Mouse (Mus musculus) monocyte, adult 2 months (primary cell): ENCODE results near the gene Ctrb1.

ENCODE experiments used
- DNase-seq, 2 experiments: peaks; one replicate each; pipeline ENCODE4 v3.0.0; 2022; ENCODE audit warnings: low spot score in 2 of 2, low read depth in 1 of 2

Gene Ctrb1

DNA sequence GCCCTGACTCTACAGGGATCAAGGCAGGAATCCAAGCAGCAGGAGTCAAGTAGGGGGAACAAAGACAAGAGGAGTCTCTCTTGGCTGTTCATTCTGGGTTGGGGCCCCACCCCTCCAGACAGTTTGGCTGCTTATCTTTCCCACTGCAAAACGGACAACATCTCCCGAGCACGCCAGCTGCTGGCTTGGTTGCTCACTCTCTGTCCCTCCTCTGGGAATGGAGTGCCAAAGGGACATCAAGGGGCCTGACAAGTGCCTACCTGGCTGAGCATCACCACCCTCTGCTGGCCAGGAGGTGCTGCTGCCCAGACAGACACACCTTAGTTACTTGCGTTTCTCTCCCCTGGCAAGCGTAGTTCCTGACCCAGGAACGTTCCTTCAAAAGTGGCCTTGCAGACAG, 27.1 kb upstream of the Ctrb1 start:
- DNase-seq = no peak

DNA sequence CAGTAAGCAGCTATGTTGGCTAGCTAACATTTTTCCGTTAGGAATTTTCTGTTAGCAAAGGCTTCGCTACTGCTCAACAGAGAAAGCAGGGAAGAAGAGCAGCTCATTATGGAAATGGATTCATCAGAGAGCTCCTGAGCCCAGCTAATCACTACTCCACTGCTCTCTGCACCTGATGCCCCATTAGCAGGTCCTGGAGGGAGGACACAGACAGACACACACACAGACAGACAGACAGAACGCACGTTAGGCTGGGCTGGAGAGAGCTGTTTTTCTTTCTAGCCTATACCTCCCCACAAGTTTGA, 26.6 kb upstream of the Ctrb1 start:
- no peak for DNase-seq

DNA sequence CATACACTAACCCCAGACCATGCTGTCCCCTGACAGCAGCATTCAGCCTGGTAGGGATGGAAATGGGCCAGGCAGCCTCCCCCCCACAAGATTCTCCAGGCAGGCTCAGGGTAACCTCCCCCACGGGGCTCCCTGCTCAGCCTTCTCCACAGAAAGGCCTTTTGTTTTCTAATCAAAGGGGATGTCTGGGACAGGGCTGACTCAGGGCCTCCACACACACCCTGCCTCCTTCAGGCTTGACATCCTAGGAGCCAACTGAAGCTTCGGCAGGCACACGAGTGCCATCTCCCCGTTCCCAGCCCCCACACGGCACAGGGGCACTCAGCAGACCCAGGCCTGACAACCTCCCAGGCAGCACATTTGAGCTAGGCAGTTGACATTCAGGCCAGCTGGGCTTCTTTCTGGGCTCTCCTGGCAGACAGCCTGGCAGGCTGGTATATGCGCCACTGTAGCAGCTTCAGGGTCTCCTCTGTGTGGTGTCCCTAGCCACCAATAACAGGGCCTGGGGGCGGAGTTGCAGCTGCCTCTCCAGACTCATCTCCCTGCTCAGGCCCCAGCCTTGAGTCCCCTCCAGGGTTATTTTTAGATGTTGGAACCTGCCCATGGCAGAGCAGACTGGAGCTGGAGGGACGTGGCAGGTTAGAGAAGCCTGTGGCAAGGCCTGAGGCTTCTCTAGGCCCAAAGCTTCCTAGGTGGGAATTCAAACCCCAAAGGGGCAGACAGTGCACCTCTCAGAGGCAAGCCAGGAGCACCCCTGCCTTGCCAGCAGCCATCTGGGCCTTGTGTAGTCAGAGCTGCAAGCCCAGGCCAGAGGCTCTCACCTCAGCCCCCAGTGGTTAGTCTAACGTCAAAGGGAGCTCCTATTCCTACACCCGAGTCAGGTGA, 26.0 kb upstream of the Ctrb1 start:
- DNase-seq = no peak

DNA sequence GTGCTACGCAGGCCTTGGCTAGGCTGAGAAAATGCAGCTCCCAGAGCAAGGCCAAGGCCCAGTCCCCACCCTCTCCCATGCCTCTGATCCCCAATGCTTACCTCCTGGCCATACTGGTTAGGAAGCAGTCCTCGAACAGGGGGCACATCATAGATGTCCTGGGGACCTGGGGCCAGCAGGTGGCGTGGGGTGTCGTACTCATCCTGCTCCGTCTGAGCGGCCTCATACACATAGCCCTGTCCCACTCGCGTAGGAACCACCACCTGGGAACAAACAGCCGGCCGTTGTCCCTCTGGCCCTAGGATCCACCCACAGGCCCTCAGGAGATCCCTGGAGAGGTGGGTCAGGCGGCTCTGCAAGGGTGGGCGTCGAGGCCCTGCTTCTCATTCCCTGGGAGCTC, 24.7 kb upstream of the Ctrb1 start:
- DNase-seq = no peak

DNA sequence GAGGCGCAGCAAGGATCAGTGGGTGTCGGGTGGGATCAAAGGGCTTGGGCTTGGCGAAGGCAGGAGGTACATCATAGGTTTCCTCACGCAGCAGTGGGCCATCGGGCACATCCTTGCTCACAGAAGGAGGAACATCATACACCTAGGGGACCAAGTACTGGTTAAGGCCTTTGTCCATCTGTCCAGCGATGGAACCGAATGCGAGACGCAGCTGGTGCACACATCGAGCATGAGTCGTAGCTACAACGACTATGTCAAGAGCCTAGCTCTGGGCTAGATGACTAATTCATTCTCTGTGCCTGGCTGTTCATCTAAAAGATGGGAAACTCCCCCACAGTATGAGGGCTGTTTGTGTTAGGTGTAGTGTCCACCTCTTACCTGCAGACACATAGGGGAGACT, 23.5 kb upstream of the Ctrb1 start:
- DNase-seq = no peak

DNA sequence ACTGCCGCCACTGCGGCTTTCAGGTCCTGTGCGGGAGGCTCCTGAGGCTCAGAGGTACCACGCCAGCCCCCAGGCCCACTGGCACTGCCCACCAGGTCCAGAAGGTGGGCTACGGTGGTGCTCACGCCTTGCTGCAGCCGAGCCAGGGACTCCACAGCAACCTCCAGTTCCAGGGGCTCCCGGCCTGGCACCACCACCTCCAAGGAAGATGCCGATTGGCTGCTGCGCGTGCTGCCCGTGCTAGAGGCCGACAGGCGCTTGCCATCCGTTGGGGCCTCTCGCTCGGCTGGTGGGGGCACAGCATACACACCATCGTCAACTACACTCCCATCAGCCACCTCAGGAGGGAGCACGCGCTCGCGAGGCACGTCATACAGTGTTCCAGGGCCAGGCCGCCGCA, 23.0 kb upstream of the Ctrb1 start:
- no peak for DNase-seq

DNA sequence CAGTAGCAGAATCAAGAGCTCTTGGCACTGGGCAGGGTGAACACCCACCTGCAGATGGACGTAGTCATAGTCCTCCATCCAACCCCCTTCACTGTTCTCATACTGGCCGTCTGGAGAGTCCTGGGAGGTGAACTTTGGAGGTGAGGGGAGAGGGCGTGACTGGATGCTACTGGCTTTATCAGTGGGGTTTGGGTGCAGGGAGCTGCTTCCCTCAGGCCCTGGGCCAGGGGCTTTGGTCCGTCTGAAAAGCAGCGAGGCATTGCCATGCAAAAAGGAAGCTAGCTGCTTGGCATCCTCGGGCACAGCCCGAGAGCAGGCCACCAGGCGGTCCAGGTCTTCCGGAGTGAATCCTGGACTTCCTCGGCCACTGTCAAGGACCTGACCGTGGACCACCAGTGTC, 22.5 kb upstream of the Ctrb1 start:
- DNase-seq = no peak

DNA sequence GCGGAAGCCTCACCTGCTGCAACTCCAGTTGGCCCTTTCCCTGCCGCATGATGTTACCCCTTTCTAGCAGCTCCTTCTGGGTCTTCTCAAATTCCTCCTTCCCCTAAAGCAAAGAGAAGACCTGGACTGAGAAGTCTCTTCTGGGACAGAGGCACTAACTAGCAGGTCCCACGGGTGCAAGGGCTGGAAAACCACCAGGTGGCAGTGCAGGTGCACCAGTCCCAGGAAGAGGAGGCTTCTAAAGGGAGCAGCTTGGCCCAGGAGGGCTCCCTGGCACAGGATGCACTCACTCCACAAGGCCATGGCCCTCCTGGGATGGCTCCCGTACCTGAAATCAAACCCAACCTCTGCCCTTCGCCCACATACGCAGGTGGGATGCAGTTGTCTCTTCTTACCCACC, 21.8 kb upstream of the Ctrb1 start:
- DNase-seq = no peak

DNA sequence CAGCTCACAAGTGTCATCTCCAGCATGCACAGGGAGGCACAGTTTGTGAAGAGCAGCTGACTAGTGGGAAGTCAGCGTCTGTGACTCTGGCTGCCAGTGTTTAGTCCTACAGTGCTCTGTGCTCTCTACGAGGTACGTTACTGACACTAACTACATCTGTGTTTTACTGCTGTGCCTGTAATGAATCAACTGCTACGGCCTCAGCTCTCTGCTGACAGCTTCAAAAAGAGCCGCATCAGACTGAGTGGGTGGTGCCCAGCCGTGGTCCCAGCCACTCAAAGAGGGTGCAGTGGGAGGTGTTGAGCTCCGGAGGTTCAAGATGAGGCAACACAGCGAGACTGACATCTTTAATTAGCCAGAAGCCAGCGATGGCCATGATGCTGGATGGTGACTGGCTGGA, 21.3 kb upstream of the Ctrb1 start:
- no peak for DNase-seq

DNA sequence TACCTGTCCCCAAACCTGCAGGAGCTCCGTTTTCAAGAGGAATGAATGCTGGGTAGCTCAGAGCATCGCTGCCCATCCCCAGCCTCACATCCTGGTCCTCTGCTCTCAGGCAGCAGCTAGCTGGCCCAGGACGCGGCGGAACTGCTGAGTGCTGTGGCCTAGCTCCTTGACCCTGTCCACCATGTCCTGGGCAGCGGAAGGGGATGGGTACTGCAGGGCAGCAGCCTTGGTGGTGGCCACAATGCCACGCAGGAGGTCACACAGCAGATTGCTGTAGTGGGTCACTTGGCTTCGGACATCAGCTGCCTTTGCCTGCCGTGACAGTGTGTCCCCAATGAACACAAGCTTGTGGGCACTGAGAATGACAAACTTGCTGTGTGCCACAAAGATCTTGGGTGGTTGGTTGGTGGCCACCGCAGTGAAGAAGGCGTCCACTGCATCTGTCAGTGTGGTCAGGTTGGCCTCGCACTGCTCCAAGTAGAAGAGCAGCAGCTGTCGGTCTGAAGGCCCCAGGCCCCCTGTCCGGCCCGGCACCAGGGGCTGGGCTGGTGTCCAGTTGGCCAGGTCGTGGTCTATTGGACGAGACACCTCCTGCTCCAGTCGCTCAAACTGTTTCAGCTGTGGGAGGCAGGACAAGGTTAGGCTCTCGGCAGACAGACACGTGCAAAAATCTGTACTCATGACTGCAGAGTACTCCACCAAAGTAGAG, 20.1 kb upstream of the Ctrb1 start:
- no peak for DNase-seq

DNA sequence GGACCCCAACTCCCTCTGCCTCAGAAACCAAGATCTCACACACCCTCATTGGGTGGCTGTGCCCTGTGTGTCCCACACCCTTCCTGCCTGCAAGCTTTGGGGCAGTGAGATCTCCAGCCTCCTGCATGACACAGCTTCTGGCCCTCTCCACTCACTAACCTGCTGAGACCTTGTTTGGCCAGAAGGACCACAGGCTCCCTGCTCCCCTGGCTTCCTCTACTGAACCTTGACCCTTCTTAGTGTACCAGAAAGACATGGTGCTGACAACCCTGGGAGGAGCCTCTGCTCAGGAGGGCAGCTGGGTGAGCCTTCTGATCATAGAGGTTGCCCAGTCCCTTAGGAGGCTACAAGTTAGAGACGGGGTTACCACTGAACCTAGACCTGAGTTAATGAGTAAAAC, 18.4 kb upstream of the Ctrb1 start:
- no peak for DNase-seq

DNA sequence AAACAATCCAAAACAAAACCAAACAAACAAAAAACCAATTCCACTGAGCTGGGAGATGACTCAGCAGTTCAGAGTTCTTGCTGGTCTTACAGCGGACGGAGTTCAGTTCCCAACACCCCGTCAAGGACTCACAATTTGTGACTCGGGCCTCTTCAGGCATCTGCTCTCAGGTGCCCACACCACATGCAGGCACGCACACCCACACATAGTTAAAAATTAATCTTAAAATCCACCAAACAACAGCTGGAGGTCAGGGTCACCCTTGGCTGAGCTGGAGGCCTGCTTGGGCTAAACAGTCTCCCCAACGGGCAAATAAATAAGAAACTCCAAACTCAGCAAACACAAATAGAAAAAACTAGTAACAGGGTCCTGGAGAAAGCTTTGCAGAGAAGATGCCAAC, 17.5 kb upstream of the Ctrb1 start:
- DNase-seq = no peak

DNA sequence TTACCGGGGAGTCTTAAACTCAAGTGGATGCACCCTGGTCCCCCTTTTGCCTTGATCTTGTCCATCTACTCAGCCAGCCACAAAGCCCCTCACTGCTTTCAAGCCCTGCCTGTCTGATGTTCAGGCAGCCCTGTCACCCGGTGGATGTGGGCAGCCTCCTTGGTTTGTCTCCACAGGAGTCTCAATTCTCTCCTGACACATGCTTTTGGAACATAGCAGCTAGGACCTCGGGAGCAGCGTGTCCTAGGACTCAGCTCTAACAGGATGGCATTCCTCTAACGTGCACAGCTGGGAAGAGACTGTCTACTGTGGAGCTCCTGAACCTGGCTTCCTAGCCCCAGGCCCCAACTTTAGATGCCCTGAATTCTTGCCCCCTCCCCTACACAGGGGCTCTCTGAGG, 14.9 kb upstream of the Ctrb1 start:
- no peak for DNase-seq

DNA sequence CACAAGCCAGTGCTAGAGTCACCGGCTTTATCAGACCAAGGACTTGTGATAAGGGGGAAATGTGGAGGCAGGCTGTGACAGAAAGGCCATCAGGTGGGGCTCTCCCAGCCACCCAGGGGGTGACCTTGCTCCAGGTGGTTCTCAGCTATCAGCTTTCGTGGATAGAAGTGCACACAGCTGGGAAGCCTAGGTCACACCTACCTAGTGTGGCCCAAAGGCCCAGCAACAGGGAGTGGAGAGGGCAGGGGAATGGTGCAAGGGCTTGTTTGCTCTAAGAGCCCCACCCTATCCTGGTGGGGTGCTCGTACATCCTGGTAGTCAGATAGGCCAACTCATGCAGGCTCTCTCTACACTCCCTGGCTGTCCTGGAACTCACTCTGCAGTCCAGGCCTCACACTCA, 14.4 kb upstream of the Ctrb1 start:
- no peak for DNase-seq

DNA sequence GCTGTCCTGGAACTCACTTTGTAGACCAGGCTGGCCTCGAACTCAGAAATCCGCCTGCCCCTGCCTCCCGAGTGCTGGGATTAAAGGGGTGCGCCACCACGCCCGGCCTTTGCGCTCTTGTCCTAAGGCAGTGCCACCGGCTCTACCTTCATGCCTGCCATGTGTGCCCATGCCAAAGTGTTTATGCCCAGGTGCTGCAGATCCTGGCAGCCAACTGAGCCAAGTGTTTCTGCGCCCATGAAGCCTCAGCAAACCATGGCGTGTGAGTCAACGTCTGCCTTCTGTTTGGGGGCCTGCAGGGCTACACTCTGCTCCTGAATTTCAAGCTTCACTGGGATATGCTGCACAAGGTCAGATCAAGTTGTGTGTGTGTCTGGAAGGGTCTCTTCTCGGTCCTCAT, 13.8 kb upstream of the Ctrb1 start:
- DNase-seq = no peak

DNA sequence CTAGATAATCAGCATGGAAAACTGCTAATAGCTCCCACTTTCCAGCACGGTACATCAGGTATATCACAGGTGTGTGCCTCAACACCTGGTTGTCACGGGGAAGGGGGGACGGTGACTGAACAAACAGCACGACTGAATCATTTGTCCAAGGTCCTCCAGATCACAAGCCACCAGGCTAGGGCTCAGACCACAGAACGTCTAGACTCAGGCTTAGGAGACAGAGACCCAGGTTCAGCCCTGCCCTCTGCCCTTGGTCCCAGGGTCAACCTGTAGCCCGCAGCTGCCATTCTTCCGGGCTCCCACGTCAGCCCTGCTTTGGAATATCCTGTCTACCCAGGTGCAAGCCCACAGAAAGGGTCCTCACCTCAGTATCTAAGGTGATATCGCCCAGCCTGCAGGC, 10.6 kb upstream of the Ctrb1 start:
- DNase-seq = no peak

DNA sequence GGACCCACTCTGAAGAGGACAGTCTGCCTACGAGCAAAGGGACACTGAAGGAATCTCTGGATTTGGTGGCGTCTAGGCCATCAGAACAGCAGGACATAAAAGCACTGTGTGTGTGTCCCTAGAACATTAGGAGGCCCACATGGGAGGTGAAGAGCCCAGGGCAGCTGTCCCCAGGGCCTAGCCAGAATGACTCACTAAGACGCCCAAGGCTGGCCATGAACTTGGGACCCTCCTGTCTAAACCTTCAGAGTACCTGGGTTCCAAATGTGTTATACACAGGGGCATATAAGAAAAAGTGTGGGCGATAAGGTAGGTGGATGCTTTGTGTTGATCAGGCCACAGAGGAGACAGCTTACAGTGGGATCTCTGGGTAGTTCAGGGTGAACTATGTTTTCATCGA, 9.9 kb upstream of the Ctrb1 start:
- no peak for DNase-seq

DNA sequence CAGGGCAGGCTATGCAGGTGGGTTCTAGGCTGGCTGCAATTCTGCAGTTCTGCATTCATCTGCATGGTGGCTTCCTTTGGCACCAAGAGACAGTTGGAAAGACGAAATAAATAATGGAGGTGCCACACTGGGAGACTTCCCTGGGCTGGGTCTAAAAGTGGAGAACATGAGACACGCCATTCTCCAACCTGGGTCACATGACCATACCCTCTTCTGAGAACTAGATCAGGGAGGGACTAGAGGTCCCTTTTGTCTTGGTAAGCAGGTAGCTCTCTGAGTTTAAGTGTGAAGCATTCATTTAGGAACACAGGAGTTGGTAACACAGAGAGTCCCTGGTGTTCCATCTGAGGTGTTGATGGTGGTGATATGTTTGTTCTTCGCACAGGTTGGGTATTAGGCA, 9.4 kb upstream of the Ctrb1 start:
- DNase-seq = no peak

DNA sequence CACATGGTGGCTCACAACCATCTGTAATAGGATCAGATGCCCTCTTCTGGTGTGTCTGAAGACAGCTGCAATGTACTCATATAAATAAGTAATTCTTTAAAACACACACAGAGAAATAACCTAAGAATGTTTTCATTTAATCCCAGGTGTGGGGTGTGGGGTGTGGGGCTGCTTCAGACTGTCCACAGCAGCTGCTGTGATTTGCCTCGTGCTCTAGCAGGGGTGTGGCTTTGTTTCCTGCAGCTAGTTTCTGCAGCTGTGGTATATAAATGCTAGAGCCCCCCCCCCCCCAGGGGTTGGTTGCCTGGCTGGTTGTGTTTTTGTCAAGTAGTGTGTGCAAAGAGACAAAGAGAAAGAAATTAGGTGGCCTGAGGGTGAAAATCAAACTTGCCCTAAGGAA, 8.2 kb upstream of the Ctrb1 start:
- no peak for DNase-seq

DNA sequence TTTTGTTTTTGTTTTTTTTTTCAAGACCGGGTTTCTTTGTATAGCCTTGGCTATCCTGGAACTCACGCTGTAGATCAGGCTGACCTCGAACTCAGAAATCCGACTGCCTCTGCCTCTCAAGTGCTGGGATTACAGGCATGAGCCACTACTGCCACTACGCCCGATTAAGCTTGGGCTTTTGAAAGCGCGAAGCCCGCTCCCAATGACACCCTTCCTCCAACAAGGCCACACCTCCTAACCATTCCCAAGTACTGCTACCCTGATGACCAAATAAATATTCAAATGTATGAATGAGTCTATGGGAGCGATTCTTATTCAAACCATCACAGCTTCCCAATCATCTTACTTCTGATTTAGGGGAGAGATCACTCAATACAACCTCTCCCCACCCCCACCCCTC, 6.8 kb upstream of the Ctrb1 start:
- no peak for DNase-seq

DNA sequence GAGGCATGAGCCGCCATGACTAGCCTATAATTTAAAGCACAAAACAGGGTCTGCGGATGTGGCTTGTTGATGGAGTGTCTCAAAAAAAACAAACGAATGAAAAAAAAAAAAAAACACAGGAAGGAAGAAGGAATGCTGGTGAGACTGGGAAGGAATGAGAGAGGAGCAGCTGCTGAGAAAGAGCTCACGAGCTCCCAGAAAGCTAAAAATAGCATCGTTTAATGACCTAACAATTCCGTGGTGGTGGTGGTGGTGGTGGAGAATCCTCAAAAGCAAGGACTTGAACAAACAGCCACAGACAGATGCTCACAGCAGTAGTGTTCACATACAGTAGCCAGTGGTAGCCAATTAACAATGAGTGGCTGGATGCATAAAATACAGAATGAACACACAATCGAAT, 4.6 kb upstream of the Ctrb1 start:
- no peak for DNase-seq

DNA sequence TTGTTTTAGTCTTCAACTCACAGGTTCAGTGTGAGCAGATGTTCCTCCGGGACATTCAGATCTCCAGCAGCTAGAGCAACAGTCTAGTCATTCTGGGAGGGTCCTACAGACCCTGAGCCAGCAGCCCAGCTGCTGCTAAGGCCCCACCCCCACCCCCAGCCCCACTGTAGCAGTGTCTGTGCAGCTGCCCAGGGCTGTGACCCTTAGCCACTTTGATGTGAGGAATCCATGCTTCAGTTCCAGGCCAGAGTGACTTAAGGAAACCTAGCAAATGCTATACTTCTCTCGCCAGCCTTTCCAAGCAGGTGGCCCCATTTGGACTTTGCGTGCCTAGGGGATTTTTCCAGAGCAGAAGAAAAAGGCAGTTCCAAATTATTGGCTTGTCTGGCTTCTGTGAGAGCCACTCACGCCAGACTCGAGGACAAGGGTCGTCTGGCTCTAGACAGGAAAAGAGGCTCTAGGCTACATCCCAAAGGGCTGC, 2.5 kb upstream of the Ctrb1 start:
- DNase-seq = no peak

DNA sequence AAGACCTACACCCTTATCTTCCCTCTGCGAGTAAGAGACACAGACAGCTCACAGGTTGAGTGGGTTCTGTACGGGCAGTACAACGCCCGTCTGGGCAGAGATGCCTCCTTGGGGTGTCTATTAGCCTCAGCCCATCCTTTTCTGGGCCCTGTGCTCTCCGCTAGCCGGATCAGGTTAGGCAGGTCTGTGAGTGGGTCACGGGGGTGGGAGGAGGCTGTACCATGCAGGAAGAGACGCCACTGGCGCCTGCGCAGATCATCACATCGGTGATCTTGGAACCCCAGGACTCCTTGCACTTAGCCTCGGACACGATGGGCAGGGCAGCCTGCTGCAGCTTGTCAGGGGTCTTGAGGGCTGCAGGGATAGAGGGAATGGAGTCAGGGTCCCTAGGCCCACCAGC, 3.9 kb downstream of the Ctrb1 start:
- no peak for DNase-seq
